Mouse (Mus musculus) heart, postnatal 4 days (tissue): ENCODE results near the gene Clstn2. TPM values are rescaled to one million over a fixed set of nuclear protein-coding genes. Genes with fewer than 3 reads are reported as not detected.

Experiments used
- DNase-seq: peaks from one replicate; pipeline ENCODE4 v3.0.0; 2021
- total RNA-seq, 2 experiments: library from RNA; stranded (reverse); gene quantifications; 2 replicates each; pipeline ENCODE4 v1.2.3; 2021

The Clstn2 gene
- total RNA-seq, 2 experiments from 2014 or later = 1.5 to 2.1 TPM

DNA sequence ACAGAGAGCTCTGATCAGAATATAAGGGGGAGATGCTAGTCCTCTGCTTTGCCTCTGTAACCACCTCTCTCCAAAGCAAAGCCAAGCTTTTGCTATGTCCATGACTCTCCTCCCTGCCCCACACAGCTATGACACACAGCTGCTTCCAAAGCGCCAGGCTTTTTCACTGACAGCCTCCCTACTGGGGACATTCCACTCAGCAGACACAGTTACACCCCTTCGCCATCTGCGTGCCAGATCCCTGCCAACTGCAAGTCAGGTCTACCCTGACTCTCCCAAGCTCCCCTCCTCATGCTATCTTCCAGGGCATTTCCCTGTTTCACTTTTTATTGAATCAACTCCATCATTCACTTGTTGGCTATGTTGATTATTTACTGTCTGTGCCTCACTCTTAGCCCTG is 259.1 kb downstream of the Clstn2 start:
- DNase-seq = no peak

DNA sequence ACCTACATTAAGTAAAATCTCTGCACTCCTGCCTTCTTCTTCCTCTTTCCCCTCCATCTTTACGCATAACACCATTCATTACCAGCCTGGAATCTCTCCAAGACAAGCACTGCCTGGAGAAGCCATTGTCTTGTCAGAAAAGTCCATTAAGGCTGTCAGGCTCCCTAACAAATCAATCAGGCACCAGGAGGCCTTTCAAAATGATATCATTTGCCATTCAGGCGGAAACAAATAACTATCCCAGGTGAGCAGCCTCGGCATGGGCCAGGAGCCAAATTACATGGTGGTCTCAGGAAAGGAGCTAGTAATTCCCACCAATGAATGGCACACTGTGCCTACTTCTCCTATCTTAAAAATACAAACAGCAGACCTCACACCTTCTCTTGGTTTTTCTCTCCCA is 260.6 kb downstream of the Clstn2 start:
- no peak for DNase-seq

DNA sequence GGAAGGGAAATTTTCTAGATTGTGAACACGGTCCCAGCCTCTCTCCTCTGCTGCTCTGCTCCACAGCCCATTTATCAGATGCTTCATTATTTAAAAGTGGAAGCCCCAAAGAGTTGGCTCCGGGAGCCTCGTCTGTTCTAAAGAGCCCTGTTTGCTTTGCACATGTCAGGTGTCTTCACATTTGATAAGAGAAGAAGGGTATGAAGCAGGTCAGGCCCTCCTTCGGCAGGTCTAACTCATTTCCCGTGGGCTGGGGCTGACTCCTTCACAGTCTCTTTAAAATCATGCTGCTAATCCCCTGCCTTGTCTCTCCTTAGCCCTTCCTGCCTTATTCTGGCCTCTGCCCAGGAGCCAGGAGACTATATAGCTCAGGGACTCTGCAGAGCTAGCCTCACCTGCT is 263.6 kb downstream of the Clstn2 start:
- DNase-seq = no peak

DNA sequence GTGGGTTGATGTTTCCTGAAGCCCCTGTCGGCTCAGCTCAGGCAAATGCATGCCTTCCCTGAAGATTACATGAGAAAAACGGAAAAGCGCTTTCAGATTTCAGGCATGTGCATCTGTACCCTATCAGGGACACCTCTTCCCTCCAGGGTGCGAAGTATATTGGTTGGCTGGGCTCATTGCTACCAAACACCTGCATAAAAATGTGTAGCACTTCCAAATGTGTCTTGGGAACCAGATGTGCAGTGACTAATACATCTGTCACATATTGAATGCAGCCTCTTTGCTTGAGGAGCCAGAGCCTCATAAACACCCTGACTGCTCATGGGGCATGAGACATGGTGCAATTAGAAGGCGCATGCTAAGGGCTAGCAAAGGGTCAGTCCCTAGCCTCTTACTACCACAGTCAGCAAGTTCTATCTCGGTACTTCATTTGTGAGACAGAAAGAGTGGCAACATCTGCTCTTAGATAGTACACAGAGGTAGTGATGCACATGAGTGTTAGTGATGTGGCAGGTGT is 267.7 kb downstream of the Clstn2 start:
- no peak for DNase-seq

DNA sequence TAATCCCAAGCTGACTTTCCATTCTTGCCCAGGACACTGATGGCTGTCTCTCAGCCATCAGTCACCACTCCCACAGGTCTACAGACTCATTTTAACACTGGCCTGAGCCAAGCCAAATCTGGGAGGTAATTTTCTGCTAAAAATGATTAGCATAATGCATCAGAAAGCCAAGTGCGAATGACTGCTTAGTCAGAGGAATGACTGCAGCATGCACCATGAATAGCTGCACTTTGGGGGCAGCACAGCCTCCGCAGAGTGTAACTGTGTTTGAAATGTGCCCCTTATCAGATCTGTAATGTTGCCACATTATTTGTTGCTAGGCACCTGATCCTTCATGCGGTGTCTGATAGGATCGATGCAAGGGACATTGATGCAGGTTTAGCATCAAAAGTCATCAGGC is 269.9 kb downstream of the Clstn2 start:
- DNase-seq = no peak

DNA sequence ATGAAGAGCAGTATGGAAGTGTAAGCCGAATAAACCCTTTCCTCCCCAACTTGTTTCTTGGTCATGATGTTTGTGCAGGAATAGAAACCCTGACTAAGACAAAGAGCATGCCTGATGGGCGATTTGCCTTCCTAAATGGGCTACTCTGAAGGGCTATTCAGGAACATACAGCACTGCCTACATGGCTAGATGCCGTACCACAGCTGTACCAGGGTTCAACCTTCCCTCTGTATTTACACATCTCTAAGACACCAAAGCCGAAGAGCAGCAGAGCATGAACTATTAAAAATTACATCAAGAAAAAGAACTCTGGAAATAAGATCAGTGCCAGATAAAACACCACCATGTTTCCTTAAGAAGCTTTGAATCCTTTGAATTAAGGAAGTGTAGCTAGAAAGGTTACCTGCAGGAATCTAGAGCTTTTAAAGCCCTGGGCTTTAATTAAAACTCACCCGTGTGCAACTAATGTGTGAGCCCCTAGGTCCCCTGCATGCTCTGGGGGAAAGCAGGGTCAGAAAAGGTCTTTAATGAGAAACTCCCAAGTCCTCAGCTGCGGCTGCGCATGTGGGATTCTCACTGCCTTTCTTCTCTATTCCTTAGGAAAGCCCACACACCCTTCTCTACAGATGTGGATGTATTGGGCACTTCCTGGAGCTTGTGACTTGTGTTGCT is 277.2 kb downstream of the Clstn2 start:
- DNase-seq = no peak

DNA sequence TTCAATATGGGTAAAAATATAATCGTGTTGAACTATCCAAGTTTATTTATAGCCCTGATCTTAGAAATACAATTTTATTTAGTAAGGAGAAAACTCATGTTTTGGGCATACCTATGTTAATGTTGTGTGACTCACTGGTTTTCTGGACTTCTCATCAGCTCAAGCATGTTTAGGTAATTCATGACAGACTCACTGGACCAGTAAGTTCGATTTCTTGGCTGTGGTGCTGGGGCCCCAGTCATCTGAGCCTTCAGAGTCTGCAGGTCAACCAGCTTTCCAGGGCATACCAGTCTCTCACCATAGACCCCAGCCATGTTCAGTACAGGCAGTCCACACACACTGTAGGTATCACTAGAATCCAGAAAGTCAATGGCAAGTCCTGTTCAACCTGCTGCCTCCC is 279.3 kb downstream of the Clstn2 start:
- no peak for DNase-seq

DNA sequence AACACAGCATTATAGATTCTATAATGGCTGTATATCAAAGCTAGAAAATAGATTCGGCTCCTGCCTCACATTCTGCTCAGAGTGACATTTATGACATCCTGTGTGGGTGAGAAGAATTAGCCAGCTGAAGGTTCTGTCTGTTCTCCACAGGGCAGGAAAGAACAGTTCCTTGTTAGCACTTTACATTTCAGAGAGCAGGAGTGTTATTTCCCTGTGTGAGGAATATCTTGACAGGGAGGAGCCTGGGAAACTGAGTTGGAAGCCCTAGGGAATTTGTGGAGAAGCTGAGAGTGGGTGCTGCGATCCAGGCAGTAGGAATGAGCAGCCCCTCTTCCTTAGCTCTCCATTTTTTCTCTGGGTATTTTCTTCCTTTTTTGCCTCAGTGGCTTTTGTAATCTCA is 286.4 kb downstream of the Clstn2 start:
- DNase-seq = no peak

DNA sequence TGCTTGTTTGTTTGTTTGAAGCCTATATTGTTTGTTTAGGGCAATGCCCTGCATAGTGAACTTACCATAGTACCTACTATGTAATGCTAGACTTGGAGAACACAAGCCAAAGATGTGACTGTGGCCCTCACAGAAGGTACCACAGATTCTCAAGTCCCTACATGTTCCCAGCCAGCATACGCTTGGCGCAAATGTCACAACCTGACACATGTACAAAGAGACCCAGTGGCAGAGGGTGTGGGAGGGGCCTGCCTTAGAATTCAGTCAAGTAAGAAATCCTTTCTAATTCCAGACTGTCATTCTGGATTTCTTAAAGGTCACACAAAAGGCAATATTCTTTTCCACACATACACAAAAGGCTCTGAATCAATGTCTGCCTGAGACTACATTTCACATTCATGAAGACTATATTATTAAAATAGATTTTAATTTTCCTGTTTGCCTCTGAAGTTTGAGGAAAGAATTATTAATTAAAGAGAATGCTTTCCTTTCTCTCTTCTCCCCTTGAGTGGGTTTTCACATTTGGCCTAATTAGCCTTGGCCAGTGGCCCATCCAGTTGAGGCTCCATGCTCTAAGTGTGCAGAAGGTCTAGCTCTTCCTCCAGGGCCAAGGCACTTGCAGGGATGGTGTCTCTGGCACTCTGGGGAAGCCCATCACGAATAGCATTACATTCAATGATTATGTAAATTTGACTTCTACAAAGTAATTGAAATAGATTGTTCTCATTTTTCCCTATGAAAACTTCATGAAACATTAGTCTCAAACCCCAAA is 305.1 kb downstream of the Clstn2 start:
- DNase-seq = no peak

DNA sequence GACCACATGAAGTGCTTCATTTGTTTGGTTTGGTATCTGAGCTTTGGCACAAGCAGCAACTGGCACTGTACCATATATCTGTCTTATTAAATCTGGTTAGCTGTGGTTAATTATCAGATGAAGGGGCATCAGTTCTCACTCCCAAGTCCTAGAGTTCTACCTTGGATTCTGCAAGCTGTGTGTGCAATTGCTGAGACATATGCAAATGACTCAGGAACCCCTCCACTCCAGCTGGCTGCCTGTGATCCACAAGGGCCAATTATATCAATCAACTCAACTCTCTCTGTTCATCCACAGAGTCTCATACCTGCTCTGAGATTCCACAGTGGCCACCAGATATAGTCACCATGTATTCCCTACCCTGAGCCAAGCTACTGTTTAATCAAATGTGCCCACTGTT is 315.3 kb downstream of the Clstn2 start:
- no peak for DNase-seq

DNA sequence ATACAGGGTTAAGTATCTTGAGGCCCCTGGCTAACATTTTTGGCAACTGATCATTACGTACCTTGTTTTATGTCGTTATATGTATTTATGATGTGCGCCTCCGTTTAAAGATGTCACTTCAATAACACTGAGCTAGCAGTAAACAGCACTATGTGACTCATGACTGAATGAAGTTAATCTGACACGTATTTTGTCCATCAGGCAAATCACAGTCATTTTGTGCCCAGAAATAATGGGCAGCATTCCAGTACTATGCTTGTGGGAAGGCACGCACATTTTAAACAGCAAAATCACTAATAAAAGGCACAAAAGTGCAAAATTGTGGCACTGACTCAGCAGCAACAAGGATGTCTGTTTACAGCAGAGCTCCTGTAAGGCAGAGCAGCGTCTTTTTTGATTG is 316.0 kb downstream of the Clstn2 start:
- no peak for DNase-seq

DNA sequence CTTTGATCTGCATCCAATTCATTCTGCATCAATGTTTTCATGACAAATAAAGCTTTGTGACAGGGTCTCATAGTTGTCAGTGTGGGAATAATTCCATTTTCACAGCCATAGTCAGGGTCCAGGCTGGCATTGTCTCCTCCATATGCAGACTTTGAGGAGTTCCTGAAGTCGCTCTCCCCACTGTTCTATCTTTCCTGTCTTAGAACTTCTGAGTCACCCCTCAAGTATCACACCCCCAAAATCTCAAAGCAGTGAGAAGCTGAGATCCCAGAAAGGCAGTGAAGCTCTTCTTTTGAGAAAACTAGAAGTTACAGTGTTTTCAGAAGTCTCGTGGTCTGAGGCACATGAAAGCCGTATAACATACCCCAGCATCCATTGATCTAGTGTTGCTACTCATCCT is 320.1 kb downstream of the Clstn2 start:
- DNase-seq = no peak

DNA sequence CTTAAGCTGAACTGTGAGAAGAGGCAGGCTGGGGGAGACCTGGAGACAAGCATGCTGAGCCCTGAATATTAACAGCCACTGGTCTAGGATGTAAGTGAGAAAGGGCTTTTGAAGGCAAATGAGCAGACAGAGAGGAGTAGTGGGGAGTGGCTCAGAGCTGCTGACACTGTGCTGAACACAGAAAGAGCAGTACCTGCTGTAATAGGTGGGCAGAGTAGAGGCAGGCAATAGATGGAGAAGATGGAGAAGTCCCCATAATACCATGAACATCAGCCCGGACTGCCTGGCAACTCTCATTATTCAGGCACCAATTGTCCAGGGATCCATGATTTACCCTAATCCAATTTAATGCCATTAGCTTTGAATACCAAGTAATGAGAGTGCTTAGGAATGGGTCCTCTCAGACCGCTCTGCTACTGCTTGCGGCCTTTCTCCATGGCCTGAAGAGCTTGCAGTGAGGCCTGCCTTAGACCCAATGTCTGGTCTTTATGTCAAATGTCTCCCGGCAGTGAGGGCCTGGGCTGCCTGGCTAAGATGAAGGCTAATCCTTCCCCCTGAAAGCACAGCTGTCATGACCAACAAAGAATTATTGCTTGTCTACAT is 329.0 kb downstream of the Clstn2 start:
- no peak for DNase-seq

DNA sequence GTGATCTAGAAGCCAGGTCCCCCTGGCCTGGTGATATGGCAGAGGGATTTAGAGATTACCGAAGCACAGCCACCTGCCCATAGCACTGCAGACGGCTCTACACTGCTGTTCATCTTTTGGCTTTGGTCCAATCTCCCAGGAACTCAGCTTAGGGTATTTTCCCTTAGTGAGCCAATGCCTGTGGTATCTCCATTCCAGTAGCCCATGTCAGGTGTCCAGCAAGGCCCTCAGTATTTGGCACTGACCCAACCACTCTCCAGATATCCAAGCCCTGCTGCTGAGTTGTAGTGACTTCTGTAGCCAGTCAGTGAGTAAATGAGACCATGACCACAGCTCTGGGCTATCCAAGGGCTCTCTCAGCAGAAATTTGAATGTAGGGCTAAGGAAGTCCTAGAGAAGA is 330.0 kb downstream of the Clstn2 start:
- DNase-seq = peak; percentile 62

DNA sequence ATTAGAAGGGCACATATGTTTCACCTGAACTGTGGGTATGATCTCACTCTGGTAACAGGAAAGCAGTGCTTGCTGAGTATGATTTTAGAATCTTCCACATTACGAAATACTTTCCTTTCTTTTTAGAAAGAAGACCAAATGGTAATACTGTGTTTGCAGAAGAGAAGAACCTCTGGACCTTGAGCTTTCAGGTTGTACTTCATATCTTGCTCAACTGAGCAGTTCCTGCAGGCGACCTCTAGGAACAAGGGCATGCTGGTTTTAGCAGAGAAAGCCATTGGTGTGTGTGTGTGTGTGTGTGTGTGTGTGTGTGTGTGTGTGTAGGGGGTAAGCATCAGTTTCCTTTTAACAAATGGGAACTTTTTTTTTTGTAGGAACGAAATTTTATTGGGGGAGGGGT is 333.0 kb downstream of the Clstn2 start:
- DNase-seq = no peak

DNA sequence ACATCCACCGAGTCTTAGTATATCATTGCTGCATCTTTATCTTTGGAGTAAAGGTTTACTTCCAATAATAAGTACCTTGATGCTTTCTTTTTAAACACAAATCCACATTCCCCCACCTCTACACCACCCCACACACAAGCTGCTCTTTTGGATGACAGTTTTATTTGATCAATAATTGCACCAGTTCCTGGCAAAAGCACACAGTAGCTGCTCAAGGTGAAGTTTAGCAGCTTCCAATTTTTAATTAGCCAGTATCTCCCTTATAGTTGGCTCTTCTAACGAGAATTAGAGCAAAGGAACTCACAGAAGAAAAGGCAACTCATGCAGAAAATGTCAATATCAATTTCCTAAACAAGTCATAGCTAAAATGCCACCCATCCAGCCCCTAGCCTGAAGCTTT is 334.0 kb downstream of the Clstn2 start:
- no peak for DNase-seq

DNA sequence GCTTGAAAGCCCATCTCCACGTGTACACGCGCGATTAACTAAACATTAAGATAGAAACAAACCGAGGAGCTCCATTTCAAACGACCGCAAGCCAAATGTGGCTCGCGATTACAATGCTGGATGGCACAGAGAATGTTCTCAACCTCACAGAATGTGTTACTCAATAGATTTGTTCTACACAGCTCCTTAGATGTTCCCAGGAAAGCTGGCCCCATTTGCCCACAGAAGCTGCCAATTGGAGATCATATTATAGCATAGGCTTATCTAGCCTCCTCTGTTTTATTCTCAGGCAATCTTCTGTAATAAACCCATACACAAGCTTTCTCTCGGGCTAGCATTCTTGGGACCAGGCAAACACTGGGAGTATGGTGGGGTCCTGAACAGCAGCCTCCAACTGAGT is 334.9 kb downstream of the Clstn2 start:
- no peak for DNase-seq

DNA sequence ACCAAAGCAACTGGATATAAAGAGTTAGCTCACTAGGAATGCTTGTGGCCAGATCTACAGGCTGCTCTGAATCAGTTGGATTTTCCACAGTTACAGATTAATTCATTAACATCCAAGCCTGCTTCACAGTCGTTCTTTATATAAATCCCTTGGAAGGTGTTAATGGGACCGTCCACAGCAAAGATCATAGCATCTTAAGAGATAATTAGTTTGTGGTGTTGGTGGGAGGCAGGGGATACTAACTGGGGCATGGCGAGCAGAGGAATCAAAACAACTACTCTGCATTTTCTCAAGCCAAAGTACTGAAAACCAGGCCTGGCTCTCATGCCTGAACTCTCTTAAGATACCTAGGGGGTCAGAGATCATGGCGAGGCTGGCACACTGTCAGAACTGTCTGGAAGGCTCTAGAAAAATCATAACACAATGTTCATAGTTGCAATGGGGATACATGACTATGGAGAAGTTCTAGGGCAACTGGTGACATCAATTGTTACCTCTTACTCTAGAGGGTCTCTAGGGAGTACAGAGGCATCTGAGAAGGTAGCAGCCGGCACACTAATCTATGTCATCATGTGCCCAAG is 336.2 kb downstream of the Clstn2 start:
- no peak for DNase-seq

DNA sequence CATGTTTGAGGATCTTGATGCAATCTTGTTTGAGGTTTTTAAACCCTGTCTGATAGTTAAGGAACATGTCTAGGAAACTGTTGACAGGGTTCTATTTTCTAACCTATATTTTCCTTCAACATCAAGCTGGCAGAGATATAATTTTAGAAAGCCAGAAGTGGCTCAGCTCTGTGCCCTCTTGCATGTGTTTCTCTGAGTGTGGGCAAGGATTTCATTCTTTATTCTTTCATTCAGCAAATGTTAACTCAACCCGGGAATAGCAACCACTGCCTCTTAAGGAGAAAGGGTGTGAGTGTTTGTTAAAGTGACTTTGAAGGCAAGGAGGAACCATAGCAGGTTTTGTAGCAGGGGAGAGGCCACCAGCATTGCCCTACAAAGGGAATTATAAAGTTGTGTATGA is 337.7 kb downstream of the Clstn2 start:
- no peak for DNase-seq

DNA sequence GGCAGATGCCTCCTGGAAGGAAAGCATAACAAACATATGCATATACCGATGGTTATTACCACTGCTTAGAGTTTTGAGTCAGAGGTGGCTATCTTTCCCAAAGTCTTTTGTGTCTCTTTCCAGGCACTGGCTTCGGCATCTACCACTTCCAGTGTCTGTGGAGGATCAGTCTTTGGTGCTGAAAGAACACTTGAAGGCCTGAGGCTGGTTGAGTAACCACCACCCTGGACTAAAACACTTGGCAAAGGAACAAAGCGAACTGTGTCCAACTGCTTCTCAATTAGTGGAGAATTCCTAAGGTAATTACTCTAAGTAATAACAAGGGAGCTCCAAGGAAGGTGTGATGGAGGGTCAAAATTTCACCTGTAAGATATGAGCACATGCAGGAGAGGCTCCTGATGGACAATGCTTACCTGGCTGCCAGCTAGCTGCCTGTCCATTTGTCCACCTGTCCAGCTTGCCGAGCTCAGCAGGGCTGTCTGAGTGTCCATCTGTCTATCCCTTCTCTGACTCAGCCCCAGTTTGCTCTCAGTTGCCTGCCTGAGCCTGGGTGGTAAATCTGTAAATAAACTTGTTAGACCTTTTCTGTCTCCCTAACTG is 346.1 kb downstream of the Clstn2 start:
- no peak for DNase-seq

DNA sequence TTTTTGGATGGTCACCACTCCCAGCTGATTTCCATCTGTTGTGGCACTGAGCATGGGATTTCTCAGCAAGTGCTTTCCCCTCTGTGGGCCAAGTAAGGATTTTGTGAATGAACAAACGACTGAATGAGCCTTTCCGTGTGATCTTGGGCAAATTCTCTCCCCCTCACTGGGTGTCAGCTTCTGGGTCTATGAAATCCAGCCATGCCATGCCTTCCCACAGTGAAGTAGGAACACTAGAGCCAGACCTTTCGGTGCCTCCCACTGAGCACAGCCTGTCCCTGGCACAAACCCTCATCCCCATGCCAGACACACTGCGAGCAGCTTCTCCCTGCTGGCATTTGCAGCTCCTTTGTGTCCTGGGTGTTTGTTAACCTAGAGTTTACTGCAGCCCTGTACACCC is 347.3 kb downstream of the Clstn2 start:
- DNase-seq = no peak

DNA sequence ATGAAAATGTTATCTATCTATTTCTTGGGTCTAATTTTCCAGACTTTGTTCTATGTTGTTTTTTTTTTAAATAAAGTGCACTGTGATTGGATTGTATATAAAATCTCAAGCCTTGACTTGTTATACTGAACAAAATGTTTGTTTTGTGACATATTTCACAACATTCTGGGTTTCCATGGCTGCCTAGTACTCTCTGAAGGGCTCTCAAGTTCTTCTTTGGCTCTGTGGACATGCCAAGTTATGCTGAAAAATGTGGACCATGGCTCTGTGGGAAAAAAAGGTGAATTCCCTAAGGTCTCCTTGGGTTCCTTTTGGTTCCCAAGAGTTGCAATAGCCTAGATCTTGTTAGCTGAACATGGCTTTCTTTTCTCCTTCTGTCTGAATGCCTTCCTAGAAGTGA is 353.1 kb downstream of the Clstn2 start:
- no peak for DNase-seq

DNA sequence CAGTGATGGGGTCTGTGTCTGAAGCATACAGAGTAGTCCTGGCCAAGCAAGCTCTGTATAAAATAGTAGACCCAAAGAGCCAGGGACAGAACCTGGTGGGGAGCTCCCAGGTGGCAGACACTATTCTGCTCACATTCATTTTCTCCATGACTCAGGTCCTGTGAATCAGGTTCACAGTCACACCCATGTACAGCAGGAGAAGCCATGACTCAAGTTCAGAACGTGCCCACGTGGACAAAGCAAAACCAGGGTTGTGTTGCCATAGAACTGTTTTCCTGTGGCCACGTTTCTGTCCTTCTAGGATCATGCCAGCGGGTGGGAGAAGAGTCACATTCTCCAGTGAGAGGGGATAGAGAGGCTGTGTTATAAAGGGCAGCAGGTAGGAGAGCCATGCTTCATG is 353.9 kb downstream of the Clstn2 start:
- DNase-seq = no peak
